Mouse (Mus musculus): ENCODE data around the gene 4932411N23Rik. TPM values are rescaled to one million over a fixed set of nuclear protein-coding genes. Genes with fewer than 3 reads are reported as not detected.
"Not testable (repeated sequence)": the region's sequence is repeated elsewhere in the genome, so short reads cannot be mapped to it uniquely, and the experiment has no call there.

Gene 4932411N23Rik
- not detected in 2 replicates for polyA plus RNA-seq (2012; ENCODE audit: insufficient read depth, insufficient read length, missing spikeins)

- no peak within 1 kb of the TSS for H3K4me3 ChIP-seq (ENCODE audit: insufficient read depth, low read length)
- no peaks in the 10 kb centered on the region for H3K4me1 ChIP-seq (ENCODE audit: control insufficient read depth, insufficient read depth, low read length)
- no peak within 1 kb of the TSS for H3K27ac ChIP-seq (ENCODE audit: insufficient read depth, low read depth, low read length)
- TF ChIP-seq POLR2A (IDR thresholded peaks at IDR 0.05; ENCODE audit: borderline replicate concordance, low read depth, low read length) (no peak), CTCF (IDR thresholded peaks at IDR 0.05; ENCODE audit: low read depth, low read length) (no peak)
These were observed at the start of gene 4932411N23Rik for GRCm38 (mm10) chrX:126815768-126816167. Gene 4932411N23Rik, minus strand, starts transcription at chrX:126815868.

GRCm38 (mm10) chrX:126779895-126780294, 35.8 kb downstream of the 4932411N23Rik start:
- H3K27ac ChIP-seq (ENCODE audit: insufficient read depth, low read depth, low read length), result no peak overlapping the region
- no peaks in the 10 kb centered on the region for H3K4me1 ChIP-seq (ENCODE audit: control insufficient read depth, insufficient read depth, low read length)
- TF ChIP-seq CTCF (IDR thresholded peaks at IDR 0.05; ENCODE audit: low read depth, low read length) (no peak), POLR2A (IDR thresholded peaks at IDR 0.05; ENCODE audit: borderline replicate concordance, low read depth, low read length) (no peak)
- H3K4me3 ChIP-seq (ENCODE audit: insufficient read depth, low read length), result no peak overlapping the region

- H3K4me3 ChIP-seq (ENCODE audit: insufficient read depth, low read length); H3K27ac ChIP-seq (ENCODE audit: insufficient read depth, low read depth, low read length); H3K4me1 ChIP-seq (ENCODE audit: control insufficient read depth, insufficient read depth, low read length): not testable (repeated sequence)
These were observed 38.0 kb downstream of the 4932411N23Rik start for GRCm38 (mm10) chrX:126777643-126778042.

- H3K4me3 ChIP-seq (ENCODE audit: insufficient read depth, low read length); H3K4me1 ChIP-seq (ENCODE audit: control insufficient read depth, insufficient read depth, low read length); H3K27ac ChIP-seq (ENCODE audit: insufficient read depth, low read depth, low read length): not testable (repeated sequence)
These were observed 40.8 kb downstream of the 4932411N23Rik start for GRCm38 (mm10) chrX:126774846-126775245.

- not testable (repeated sequence) for H3K4me1 ChIP-seq (ENCODE audit: control insufficient read depth, insufficient read depth, low read length); H3K4me3 ChIP-seq (ENCODE audit: insufficient read depth, low read length); H3K27ac ChIP-seq (ENCODE audit: insufficient read depth, low read depth, low read length)
These were observed 42.2 kb downstream of the 4932411N23Rik start for GRCm38 (mm10) chrX:126773511-126773910.

Other genes with a start within 250 kb of the 4932411N23Rik start
- gene Gm382, start 224.1 kb upstream of the 4932411N23Rik start, polyA plus RNA-seq (2012; ENCODE audit: insufficient read depth, insufficient read length, missing spikeins), result not detected in 2 replicates